Mouse (Mus musculus) ES-E14 (cell line): ENCODE data around the gene Abcb11. TPM values are rescaled to one million over a fixed set of nuclear protein-coding genes. Genes with fewer than 3 reads are reported as not detected.
"Not testable (repeated sequence)": the region's sequence is repeated elsewhere in the genome, so short reads cannot be mapped to it uniquely, and the experiment has no call there.

ENCODE experiments used
- DNase-seq: peaks from one replicate; pipeline ENCODE4 v3.0.0-alpha.2; 2013; ENCODE audit warnings: low read depth, low spot score
- H3K27ac ChIP-seq: 2 replicates; pipeline ENCODE4 v1.5.1; 2012; ENCODE audit warnings: low read depth, mild to moderate bottlenecking, low read length, moderate library complexity, mixed read lengths; ENCODE audit not compliant: poor library complexity, insufficient read depth, severe bottlenecking
- H3K36me3 ChIP-seq: 2 replicates; pipeline ENCODE4 v1.6.1; 2012; ENCODE audit warnings: mild to moderate bottlenecking, low read length, moderate library complexity, mixed read lengths; ENCODE audit not compliant: control insufficient read depth, poor library complexity, insufficient read depth, severe bottlenecking
- H3K4me1 ChIP-seq, 2 experiments: fragments of 150-350 bp in 1 of 2; sonication (generic) in 1 of 2; 2 replicates each; pipeline ENCODE4 v1.6.1; 2012; ENCODE audit warnings: low read length in 2 of 2, mild to moderate bottlenecking in 1 of 2, mixed read lengths in 1 of 2; ENCODE audit not compliant: control insufficient read depth in 2 of 2, insufficient read depth in 2 of 2, poor library complexity in 1 of 2
- H3K4me3 ChIP-seq, 2 experiments: fragments of 150-350 bp in 1 of 2; sonication (generic) in 1 of 2; 2 replicates each; pipeline ENCODE4 v1.5.1; 2012; ENCODE audit warnings: low read length in 2 of 2, low read depth in 1 of 2, mild to moderate bottlenecking in 1 of 2, mixed read lengths in 1 of 2; ENCODE audit not compliant: insufficient read depth in 1 of 2, poor library complexity in 1 of 2, severe bottlenecking in 1 of 2
- H3K9ac ChIP-seq: 2 replicates; pipeline ENCODE4 v1.6.1; 2012; ENCODE audit warnings: low read depth, mild to moderate bottlenecking, low read length, mixed read lengths; ENCODE audit not compliant: poor library complexity, insufficient read depth, severe bottlenecking
- H3K9me3 ChIP-seq: fragments of 150-350 bp; sonication (generic); 2 replicates; pipeline ENCODE4 v1.6.1; 2012; ENCODE audit warnings: low read depth, mild to moderate bottlenecking, low read length; ENCODE audit not compliant: control insufficient read depth, insufficient read depth
- CHD2 ChIP-seq: IDR thresholded peaks from 2 replicates; pipeline ENCODE4 v1.6.1; 2014; ENCODE audit warnings: mild to moderate bottlenecking, low read depth, low read length, inconsistent platforms
- HCFC1 ChIP-seq: IDR thresholded peaks from 2 replicates; pipeline ENCODE4 v1.6.1; 2012; ENCODE audit warnings: low read length, inconsistent platforms, borderline replicate concordance; ENCODE audit not compliant: insufficient read depth
- MAFK ChIP-seq: IDR thresholded peaks from 2 replicates; pipeline ENCODE4 v1.6.1; 2014; ENCODE audit warnings: mild to moderate bottlenecking, low read depth, low read length, inconsistent platforms; ENCODE audit not compliant: insufficient read depth
- ZC3H11A ChIP-seq: IDR thresholded peaks from 2 replicates; pipeline ENCODE4 v1.6.1; 2012; ENCODE audit warnings: low read depth, mild to moderate bottlenecking, inconsistent platforms, low read length, borderline replicate concordance
- ZNF384 ChIP-seq: IDR thresholded peaks from 2 replicates; pipeline ENCODE4 v1.6.1; 2012; ENCODE audit warnings: low read depth, low read length, inconsistent platforms
- in situ Hi-C, 2 experiments: fragments of 600-800 bp; cut with MboI; formaldehyde crosslinking; loops; one replicate each; pipeline ENCODE4 v1.15.1; 2025; ENCODE audit warnings: low sequenced_read_pairs in 2 of 2, inconsistent platforms in 1 of 2; ENCODE audit not compliant: unreplicated experiment in 2 of 2
- total RNA-seq: library from RNA; depleted of rRNA; stranded (reverse); fragments of 300-350 nt; gene quantifications from 2 replicates; pipeline ENCODE4 v1.2.3, GENCODE M21; 2012

Gene Abcb11
- total RNA-seq, 1 experiment: 1.1 TPM

GRCm38 (mm10) chr2:69341506-69341905 is 910 bp downstream of the Abcb11 start:
- Histone ChIP-seq H3K27ac (no peak overlapping the region), H3K4me1 (no peaks in the 10 kb centered on the region), H3K36me3 (no peaks in the 10 kb centered on the region), H3K9ac (no peak overlapping the region), H3K4me3 (no peak overlapping the region), H3K9me3 (no peaks in the 10 kb centered on the region)
- in situ Hi-C loops: no loop called here
- DNase-seq: no peak
- TF ChIP-seq HCFC1 (no peak), ZC3H11A (no peak), MAFK (no peak), ZNF384 (no peak), CHD2 (no peak)

DNA sequence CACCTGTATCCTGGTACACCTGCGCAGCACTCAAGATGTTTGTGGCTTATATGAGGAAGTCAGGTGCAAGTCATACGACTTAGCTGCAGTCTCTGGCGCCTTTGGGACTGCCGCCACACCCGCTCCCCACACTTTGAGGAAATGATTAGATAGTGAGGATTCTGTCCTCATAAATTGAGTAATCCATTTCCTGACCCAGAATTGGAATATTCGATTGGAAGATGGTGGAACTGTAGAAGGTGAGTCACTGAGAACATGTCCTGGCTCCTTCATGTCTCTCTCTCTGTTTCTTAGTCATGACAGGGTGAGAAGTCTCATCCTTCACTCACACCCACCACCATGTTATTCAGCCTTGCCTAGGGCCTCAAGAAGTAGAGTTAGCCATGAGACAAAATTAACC is 10.9 kb downstream of the Abcb11 start:
- in situ Hi-C loops, H3K4me3 ChIP-seq, H3K9me3 ChIP-seq, H3K27ac ChIP-seq, H3K4me1 ChIP-seq, DNase-seq, H3K36me3 ChIP-seq, H3K9ac ChIP-seq: not testable (repeated sequence)

DNA sequence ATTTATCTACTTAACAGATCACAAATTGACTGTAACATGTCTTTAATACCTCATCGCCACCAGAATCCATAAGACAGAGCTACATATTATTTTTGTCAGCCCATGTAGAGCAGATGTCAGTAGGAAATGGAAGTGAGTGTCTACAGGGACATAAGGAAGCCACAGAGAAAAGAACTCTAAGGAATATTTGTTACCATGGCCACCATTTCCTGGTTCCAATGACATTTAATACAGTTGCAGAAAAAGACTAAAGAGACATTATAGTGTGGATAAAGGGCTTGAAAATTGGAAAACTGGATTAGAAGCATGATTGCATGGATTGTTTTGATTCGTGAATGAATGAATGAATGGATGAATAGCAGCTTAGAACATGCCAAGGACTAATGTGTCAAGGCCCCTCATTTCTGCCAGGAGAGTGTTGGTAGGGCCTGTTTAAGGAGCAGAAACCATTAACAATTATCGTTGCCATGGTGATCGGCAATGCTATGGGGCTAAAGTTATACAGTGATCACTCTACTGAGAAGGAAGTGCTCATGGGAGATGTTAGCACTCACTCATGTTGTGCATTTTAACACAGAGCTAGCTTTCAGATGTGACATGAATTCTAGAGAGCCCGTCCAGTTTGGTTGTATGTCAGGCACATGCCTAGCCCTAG is 13.8 kb downstream of the Abcb11 start:
- TF ChIP-seq CHD2 (no peak), ZNF384 (no peak)
- no peaks in the 10 kb centered on the region for H3K4me1 ChIP-seq
- H3K9me3 ChIP-seq: no peaks in the 10 kb centered on the region
- in situ Hi-C loops: no loop called here
- no peaks in the 10 kb centered on the region for H3K36me3 ChIP-seq
- H3K9ac ChIP-seq: no peak overlapping the region
- no peak overlapping the region for H3K4me3 ChIP-seq
- DNase-seq: no peak
- no peak overlapping the region for H3K27ac ChIP-seq

DNA sequence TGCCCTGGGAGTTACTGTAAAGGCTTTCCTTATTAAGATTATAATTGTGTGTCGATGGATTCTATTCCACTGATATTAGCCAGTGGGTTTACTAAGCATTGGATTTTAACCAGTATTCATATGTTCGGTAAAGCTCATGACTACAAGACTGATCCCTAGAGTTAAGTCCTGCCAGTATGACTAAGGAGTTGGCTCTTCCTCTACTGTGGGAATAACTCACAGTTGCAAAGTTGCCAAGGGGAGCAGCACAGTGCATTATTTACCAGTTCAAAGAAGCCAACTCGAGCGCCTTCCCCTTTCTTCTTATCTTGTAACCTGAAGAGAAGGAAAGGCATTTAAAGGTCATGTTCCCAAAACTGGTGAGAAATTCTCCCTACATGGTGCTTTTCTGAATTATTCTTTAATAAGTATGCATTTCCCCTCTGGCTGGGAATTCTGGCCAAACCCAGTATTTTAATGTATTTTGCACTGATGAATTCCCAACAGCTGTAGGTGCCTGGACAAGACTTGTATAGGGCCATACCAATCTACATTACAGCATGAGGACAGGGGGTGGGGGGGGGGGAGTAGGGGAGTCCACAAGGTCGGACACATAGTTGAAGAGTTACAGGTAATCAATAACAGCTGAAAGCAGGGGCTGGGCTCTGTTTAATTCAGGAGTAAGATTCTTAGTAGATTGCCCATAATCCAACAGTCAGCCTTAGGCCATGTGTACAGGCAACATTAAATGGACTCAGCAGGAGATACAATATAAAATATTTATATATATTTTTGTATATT is 17.3 kb downstream of the Abcb11 start:
- Histone ChIP-seq H3K27ac (no peak overlapping the region), H3K4me3 (no peak overlapping the region), H3K9ac (no peak overlapping the region), H3K4me1 (no peaks in the 10 kb centered on the region), H3K9me3 (no peaks in the 10 kb centered on the region), H3K36me3 (no peaks in the 10 kb centered on the region)
- TF ChIP-seq CHD2 (no peak), MAFK (no peak), HCFC1 (no peak), ZNF384 (no peak), ZC3H11A (no peak)
- in situ Hi-C loops: no loop called here
- no peak for DNase-seq

DNA sequence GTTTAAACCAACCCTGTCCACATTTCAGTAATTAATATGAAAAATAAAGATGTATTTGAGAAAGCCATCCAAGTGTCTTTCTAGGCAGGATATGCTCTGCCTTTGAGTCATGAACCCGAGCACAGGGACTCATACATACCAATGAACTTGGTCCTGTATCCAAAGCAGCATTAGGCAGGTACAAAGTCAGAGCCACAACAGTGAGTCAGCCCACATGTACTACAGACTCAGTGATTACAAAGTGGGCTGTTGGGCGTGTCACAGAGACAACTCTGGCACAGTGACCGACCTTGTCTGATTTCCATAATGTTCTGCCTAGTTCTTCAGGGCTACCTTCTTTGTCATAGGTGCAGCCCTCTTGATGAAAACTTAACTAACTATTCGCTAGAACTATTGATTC is 19.4 kb downstream of the Abcb11 start:
- Histone ChIP-seq H3K4me1 (no peaks in the 10 kb centered on the region), H3K27ac (no peak overlapping the region), H3K36me3 (no peaks in the 10 kb centered on the region), H3K9ac (no peak overlapping the region), H3K4me3 (no peak overlapping the region), H3K9me3 (no peaks in the 10 kb centered on the region)
- no peak for DNase-seq
- TF ChIP-seq ZC3H11A: no peak
- TF ChIP-seq HCFC1: no peak
- TF ChIP-seq MAFK: no peak
- no peak for TF ChIP-seq CHD2
- no peak for TF ChIP-seq ZNF384
- in situ Hi-C loops: no loop called here
